Mouse (Mus musculus): ENCODE data around the gene Lims1.
A peak's percentile ranks its signal among the peaks of the same experiment; 100 is the strongest.

Lims1 gene

GRCm38 (mm10) chr10:58418290-58418971 is 95.2 kb downstream of the Lims1 start:
- no peak for DNase-seq (ENCODE audit: extremely low spot score, low read depth, low spot score)

- DNase-seq (ENCODE audit: extremely low spot score, low read depth, low spot score): no peak
These were observed 104.7 kb downstream of the Lims1 start for GRCm38 (mm10) chr10:58427930-58428329.

GRCm38 (mm10) chr10:58445850-58446249 is 122.6 kb downstream of the Lims1 start:
- peak; percentile 28 for DNase-seq (ENCODE audit: extremely low spot score, low read depth, low spot score)

- peak; percentile 96 for DNase-seq (ENCODE audit: extremely low spot score, low read depth, low spot score)
These were observed 123.4 kb downstream of the Lims1 start, which contains the start of gene Ranbp2 for GRCm38 (mm10) chr10:58446384-58447279. Gene Ranbp2 (plus strand): TSS chr10:58446920.

- DNase-seq (ENCODE audit: extremely low spot score, low read depth, low spot score): no peak
These were observed 124.1 kb downstream of the Lims1 start for GRCm38 (mm10) chr10:58447280-58447781.

GRCm38 (mm10) chr10:58451575-58451974 is 128.3 kb downstream of the Lims1 start:
- no peak for DNase-seq (ENCODE audit: extremely low spot score, low read depth, low spot score)

- no peak for DNase-seq (ENCODE audit: extremely low spot score, low read depth, low spot score)
These were observed 128.9 kb downstream of the Lims1 start for GRCm38 (mm10) chr10:58452185-58452584.

GRCm38 (mm10) chr10:58459896-58460295 is 136.6 kb downstream of the Lims1 start:
- DNase-seq (ENCODE audit: extremely low spot score, low read depth, low spot score): no peak

Measured in hindlimb bud, embryonic 11.5 days (tissue).